Mouse (Mus musculus) hindbrain, embryonic 16.5 days (tissue): ENCODE data around the gene Akap7. TPM values are rescaled to one million over a fixed set of nuclear protein-coding genes. Genes with fewer than 3 reads are reported as not detected.

Experiments used
- polyA plus RNA-seq: library from polyadenylated mRNA; unstranded; fragments of >200 nt; fragmentation: Nextera tagmentation; extraction: Ambion mirVana; gene quantifications from 2 replicates; pipeline ENCODE4 v1.2.1, GENCODE M21; 2015

Gene Akap7
- polyA plus RNA-seq, 1 experiment from 2014 or later, result 78.8 TPM

Other genes with a start within 250 kb of the Akap7 start
- 30.0 and 35.1 TPM in 2 replicates for gene Epb41l2, start 51.9 kb upstream of the Akap7 start, polyA plus RNA-seq
- gene Smlr1, start 228.4 kb upstream of the Akap7 start, polyA plus RNA-seq, result not detected in 2 replicates